Mouse (Mus musculus) ES-Bruce4 (cell line): ENCODE measurements at regions not wholly inside any gene's neighbourhood (a gene's known extent, or its start where the extent isn't known, plus 50 kb on each side); places are given as distances from the start of the nearest gene placed in this dataset.
A peak's percentile ranks its signal among the peaks of the same experiment; 100 is the strongest.

Experiments used
- H3K27ac ChIP-seq: 2 replicates; pipeline ENCODE4 v1.5.1; 2012; ENCODE audit warnings: low read length, inconsistent platforms; ENCODE audit not compliant: insufficient read depth
- H3K27me3 ChIP-seq: 2 replicates; pipeline ENCODE4 v1.6.1; 2012; ENCODE audit warnings: mild to moderate bottlenecking, low read length, inconsistent platforms; ENCODE audit not compliant: control insufficient read depth, poor library complexity, insufficient read depth, severe bottlenecking
- H3K36me3 ChIP-seq: 2 replicates; pipeline ENCODE4 v1.6.1; 2012; ENCODE audit warnings: inconsistent platforms, mild to moderate bottlenecking, low read length, moderate library complexity; ENCODE audit not compliant: control insufficient read depth, poor library complexity, insufficient read depth, severe bottlenecking
- H3K4me1 ChIP-seq: one replicate; pipeline ENCODE4 v1.8.1; 2011; ENCODE audit warnings: low read length; ENCODE audit not compliant: control insufficient read depth, insufficient read depth
- H3K4me3 ChIP-seq: 2 replicates; pipeline ENCODE4 v1.5.1; 2011; ENCODE audit warnings: low read depth, mild to moderate bottlenecking, low read length
- H3K9ac ChIP-seq: 2 replicates; pipeline ENCODE4 v1.6.1; 2012; ENCODE audit warnings: low read depth, mild to moderate bottlenecking, inconsistent platforms; ENCODE audit not compliant: poor library complexity, severe bottlenecking
- H3K9me3 ChIP-seq: replicated peaks from 2 replicates; pipeline ENCODE4 v1.6.1; 2012; ENCODE audit warnings: mild to moderate bottlenecking, low read length, inconsistent platforms; ENCODE audit not compliant: control insufficient read depth, poor library complexity, insufficient read depth, severe bottlenecking
- CTCF ChIP-seq: IDR thresholded peaks from one replicate; pipeline ENCODE4 v1.8.1; 2011; ENCODE audit warnings: low read depth, low read length
- EP300 ChIP-seq: IDR thresholded peaks from 2 replicates; pipeline ENCODE4 v1.6.1; 2011; ENCODE audit warnings: low read depth, low read length; ENCODE audit not compliant: insufficient read depth
- POLR2A ChIP-seq: IDR thresholded peaks from one replicate; pipeline ENCODE4 v1.8.1; 2011; ENCODE audit warnings: low read length; ENCODE audit not compliant: insufficient read depth

- Histone ChIP-seq H3K9me3 (no peaks in the 10 kb centered on the region), H3K27ac (no peak overlapping the region), H3K4me3 (no peak overlapping the region), H3K9ac (no peak overlapping the region), H3K4me1 (no peaks in the 10 kb centered on the region), H3K36me3 (no peaks in the 10 kb centered on the region), H3K27me3 (no peaks in the 10 kb centered on the region)
- TF ChIP-seq CTCF (no peak), POLR2A (no peak), EP300 (no peak)
These were observed 180.5 kb upstream of the Eif4g2 start for GRCm38 (mm10) chr7:111263302-111263701.

GRCm38 (mm10) chr7:111259630-111260574 lies 177.1 kb upstream of the Eif4g2 start:
- TF ChIP-seq EP300 (no peak), POLR2A (no peak), CTCF (no peak)
- Histone ChIP-seq H3K4me1 (no peaks in the 10 kb centered on the region), H3K9me3 (no peaks in the 10 kb centered on the region), H3K36me3 (no peaks in the 10 kb centered on the region), H3K4me3 (no peak overlapping the region), H3K27me3 (no peaks in the 10 kb centered on the region), H3K9ac (no peak overlapping the region), H3K27ac (no peak overlapping the region)

GRCm38 (mm10) chr7:111257842-111258241 lies 175.0 kb upstream of the Eif4g2 start:
- Histone ChIP-seq H3K9ac (no peak overlapping the region), H3K9me3 (no peaks in the 10 kb centered on the region), H3K27me3 (no peaks in the 10 kb centered on the region), H3K4me1 (no peaks in the 10 kb centered on the region), H3K36me3 (no peaks in the 10 kb centered on the region), H3K27ac (no peak overlapping the region), H3K4me3 (no peak overlapping the region)
- no peak for TF ChIP-seq EP300
- no peak for TF ChIP-seq CTCF
- TF ChIP-seq POLR2A: no peak

- Histone ChIP-seq H3K9ac (no peak overlapping the region), H3K4me1 (no peaks in the 10 kb centered on the region), H3K9me3 (no peaks in the 10 kb centered on the region), H3K27me3 (no peaks in the 10 kb centered on the region), H3K36me3 (no peaks in the 10 kb centered on the region), H3K4me3 (no peak overlapping the region), H3K27ac (no peak overlapping the region)
- no peak for TF ChIP-seq POLR2A
- TF ChIP-seq EP300: no peak
- no peak for TF ChIP-seq CTCF
These were observed 173.4 kb upstream of the Eif4g2 start for GRCm38 (mm10) chr7:111256199-111256598.

GRCm38 (mm10) chr7:111249606-111250005 lies 166.8 kb upstream of the Eif4g2 start:
- Histone ChIP-seq H3K27ac (no peak overlapping the region), H3K9me3 (no peaks in the 10 kb centered on the region), H3K4me3 (no peak overlapping the region), H3K9ac (no peak overlapping the region), H3K27me3 (no peaks in the 10 kb centered on the region; the same call in 1 of the 2 replicates), H3K4me1 (no peaks in the 10 kb centered on the region), H3K36me3 (no peaks in the 10 kb centered on the region)
- TF ChIP-seq POLR2A: no peak
- peak; percentile 96 for TF ChIP-seq CTCF

GRCm38 (mm10) chr7:111245488-111245887 lies 162.7 kb upstream of the Eif4g2 start:
- H3K36me3 ChIP-seq: no peaks in the 10 kb centered on the region
- H3K4me3 ChIP-seq: no peak overlapping the region
- no peaks in the 10 kb centered on the region for H3K4me1 ChIP-seq
- H3K27ac ChIP-seq: no peak overlapping the region
- H3K9me3 ChIP-seq: no peaks in the 10 kb centered on the region
- no peak overlapping the region for H3K9ac ChIP-seq
- TF ChIP-seq CTCF: no peak
- TF ChIP-seq POLR2A: no peak
- no peak for TF ChIP-seq EP300
- H3K27me3 ChIP-seq: no peaks in the 10 kb centered on the region; the same call in 1 of the 2 replicates
